Mouse (Mus musculus) forebrain, postnatal 0 days (tissue): ENCODE results near the gene Il21r. TPM values are rescaled to one million over a fixed set of nuclear protein-coding genes. Genes with fewer than 3 reads are reported as not detected.

ENCODE experiments used
- ATAC-seq: fragments of 200-750 bp; cut with Nextera tagmentation; 2 replicates; pipeline ENCODE4 v1.8.0; 2017; ENCODE audit warnings: mild to moderate bottlenecking, moderate library complexity
- DNase-seq: peaks from one replicate; pipeline ENCODE4 v3.0.0-alpha.2; 2015
- H3K27ac ChIP-seq: fragments of 300-500 bp; sonication (generic); 2 replicates; pipeline ENCODE4 v1.5.1; 2014; ENCODE audit warnings: low read depth, mild to moderate bottlenecking, antibody characterized with exemption, low read length, moderate library complexity, mixed read lengths
- H3K27me3 ChIP-seq: fragments of 300-500 bp; sonication (generic); 2 replicates; pipeline ENCODE4 v1.6.1; 2014; ENCODE audit warnings: mild to moderate bottlenecking, low read length, mixed read lengths; ENCODE audit not compliant: insufficient read depth
- H3K36me3 ChIP-seq: fragments of 300-500 bp; sonication (generic); 2 replicates; pipeline ENCODE4 v1.6.1; 2014; ENCODE audit warnings: mild to moderate bottlenecking, moderate library complexity; ENCODE audit not compliant: insufficient read depth
- H3K4me1 ChIP-seq: fragments of 300-500 bp; sonication (generic); 2 replicates; pipeline ENCODE4 v1.6.1; 2014; ENCODE audit warnings: antibody characterized with exemption; ENCODE audit not compliant: insufficient read depth
- H3K4me2 ChIP-seq: fragments of 300-500 bp; sonication (generic); 2 replicates; pipeline ENCODE4 v1.6.1; 2014; ENCODE audit warnings: low read depth, mild to moderate bottlenecking, moderate library complexity
- H3K4me3 ChIP-seq: fragments of 300-500 bp; sonication (generic); 2 replicates; pipeline ENCODE4 v1.5.1; 2014; ENCODE audit warnings: low read depth, low read length, mixed read lengths
- H3K9ac ChIP-seq: fragments of 300-500 bp; sonication (generic); 2 replicates; pipeline ENCODE4 v1.6.1; 2014; ENCODE audit warnings: mild to moderate bottlenecking
- H3K9me3 ChIP-seq: fragments of 300-500 bp; sonication (generic); 2 replicates; pipeline ENCODE4 v1.6.1; 2016; ENCODE audit warnings: low read length
- CTCF ChIP-seq: sonication (generic); IDR thresholded peaks from 2 replicates; pipeline ENCODE4 v1.5.1; 2016; ENCODE audit warnings: antibody characterized with exemption, control low read depth, low read depth
- WGBS: fragments of 180-500 bp; shearing (Covaris S2); extraction: QIAGEN DNeasy Blood & Tissue Kit; methylation state at CpG from one replicate; pipeline ENCODE4 v1.1.7; 2014; 5-methylcytosine and 5-hydroxymethylcytosine counted together
- polyA plus RNA-seq: library from polyadenylated mRNA; unstranded; fragments of >200 nt; fragmentation: Nextera tagmentation; extraction: Ambion mirVana; gene quantifications from 2 replicates; pipeline ENCODE4 v1.2.1, GENCODE M21; 2015
- total RNA-seq: library from RNA; depleted of rRNA; stranded (reverse); fragments of >200 nt; gene quantifications from 2 replicates; pipeline ENCODE4 v1.2.3, GENCODE M21; 2014

Gene Il21r
- total and polyA plus RNA-seq, 2 experiments from 2014 or later: 0.23 to 0.95 TPM

DNA sequence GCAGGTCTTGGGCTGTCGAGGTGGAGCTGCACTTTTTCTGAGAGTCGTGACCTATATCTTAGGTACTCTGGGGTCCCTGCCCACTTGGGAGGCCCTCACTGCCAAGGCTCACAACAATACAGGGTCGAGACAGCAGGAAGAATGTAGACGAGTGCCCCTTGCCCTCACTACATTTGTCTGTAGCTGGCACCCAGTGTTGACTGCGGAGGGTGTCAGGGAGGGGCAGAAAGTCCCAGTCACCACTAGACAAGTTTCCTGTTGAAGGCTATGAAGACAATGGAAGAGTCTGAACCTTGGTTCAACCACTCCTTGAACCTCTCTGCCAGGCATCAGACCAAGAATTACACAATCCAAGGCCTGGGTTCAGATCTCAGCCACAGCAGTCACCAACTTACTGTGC, 44.2 kb upstream of the Il21r start:
- H3K27me3 ChIP-seq: no peaks in the 10 kb centered on the region
- no peaks in the 10 kb centered on the region for H3K9me3 ChIP-seq
- no peaks in the 10 kb centered on the region for H3K4me1 ChIP-seq
- WGBS: 65% methylated on average over 5 of the region's 5 CpGs
- no peak overlapping the region for H3K9ac ChIP-seq
- no peak overlapping the region for H3K27ac ChIP-seq
- TF ChIP-seq CTCF: no peak
- no peaks in the 10 kb centered on the region for H3K36me3 ChIP-seq
- H3K4me2 ChIP-seq: no peak overlapping the region
- no peak overlapping the region for H3K4me3 ChIP-seq
- DNase-seq (no peak), ATAC-seq (no peak)

GRCm38 (mm10) chr7:125559537-125559936, 43.7 kb upstream of the Il21r start:
- H3K4me3 ChIP-seq: no peak overlapping the region
- no peaks in the 10 kb centered on the region for H3K9me3 ChIP-seq
- ATAC-seq (no peak; the same call in 1 of the 2 replicates), DNase-seq (no peak)
- no peaks in the 10 kb centered on the region for H3K36me3 ChIP-seq
- TF ChIP-seq CTCF: no peak
- WGBS: 87% methylated on average over 10 of the region's 10 CpGs
- no peak overlapping the region for H3K27ac ChIP-seq
- H3K27me3 ChIP-seq: no peaks in the 10 kb centered on the region
- no peak overlapping the region for H3K4me2 ChIP-seq
- H3K4me1 ChIP-seq: no peaks in the 10 kb centered on the region
- H3K9ac ChIP-seq: no peak overlapping the region

GRCm38 (mm10) chr7:125560146-125560785, 43.0 kb upstream of the Il21r start:
- ATAC-seq: no peak
- no peak for TF ChIP-seq CTCF
- no peak overlapping the region for H3K4me2 ChIP-seq
- H3K4me1 ChIP-seq: no peaks in the 10 kb centered on the region
- H3K27me3 ChIP-seq: no peaks in the 10 kb centered on the region
- no peak for DNase-seq
- H3K27ac ChIP-seq: no peak overlapping the region
- H3K9ac ChIP-seq: no peak overlapping the region
- WGBS: 81% methylated on average over 7 of the region's 7 CpGs
- no peaks in the 10 kb centered on the region for H3K36me3 ChIP-seq
- H3K4me3 ChIP-seq: no peak overlapping the region
- H3K9me3 ChIP-seq: no peaks in the 10 kb centered on the region

- no peak overlapping the region for H3K4me3 ChIP-seq
- H3K27ac ChIP-seq: no peak overlapping the region
- no peaks in the 10 kb centered on the region for H3K27me3 ChIP-seq
- no peak overlapping the region for H3K4me2 ChIP-seq
- WGBS: 60% methylated on average over 9 of the region's 9 CpGs
- ATAC-seq: no peak
- no peaks in the 10 kb centered on the region for H3K4me1 ChIP-seq
- DNase-seq: no peak
- no peak for TF ChIP-seq CTCF
- no peak overlapping the region for H3K9ac ChIP-seq
- H3K9me3 ChIP-seq: no peaks in the 10 kb centered on the region
- no peaks in the 10 kb centered on the region for H3K36me3 ChIP-seq
Observed at GRCm38 (mm10) chr7:125561085-125561690, 42.0 kb upstream of the Il21r start.

- ATAC-seq (no peak), DNase-seq (no peak)
- no peak overlapping the region for H3K9ac ChIP-seq
- H3K9me3 ChIP-seq: no peaks in the 10 kb centered on the region
- no peak overlapping the region for H3K27ac ChIP-seq
- H3K4me2 ChIP-seq: no peak overlapping the region
- WGBS: 84% methylated on average over 4 of the region's 4 CpGs
- no peak overlapping the region for H3K4me3 ChIP-seq
- H3K27me3 ChIP-seq: no peaks in the 10 kb centered on the region
- no peaks in the 10 kb centered on the region for H3K36me3 ChIP-seq
- H3K4me1 ChIP-seq: no peaks in the 10 kb centered on the region
- no peak for TF ChIP-seq CTCF
Observed at GRCm38 (mm10) chr7:125562413-125562812, 40.8 kb upstream of the Il21r start.

DNA sequence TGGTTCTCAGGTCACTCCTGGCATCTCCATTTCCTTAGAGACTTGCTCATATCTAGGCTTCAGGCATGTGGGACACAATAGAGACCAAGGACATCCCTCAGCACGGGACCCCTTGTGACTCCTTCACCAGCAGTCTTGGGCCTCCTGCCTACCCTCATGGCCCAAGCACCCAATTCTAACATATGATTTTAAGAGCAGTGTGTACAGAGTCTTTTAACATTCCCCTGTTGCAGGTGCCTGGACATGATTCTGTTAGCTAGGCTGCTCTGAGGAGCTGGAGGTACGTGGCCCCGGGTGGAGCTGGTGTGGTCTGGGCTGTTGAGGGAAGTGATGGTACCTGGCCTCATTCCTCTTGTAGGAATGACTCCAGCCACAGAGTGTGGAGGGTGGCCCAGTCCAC, 40.1 kb upstream of the Il21r start:
- TF ChIP-seq CTCF: no peak
- H3K9ac ChIP-seq: no peak overlapping the region
- no peaks in the 10 kb centered on the region for H3K36me3 ChIP-seq
- ATAC-seq: no peak
- H3K4me2 ChIP-seq: no peak overlapping the region
- 87% methylated on average over 3 of the region's 3 CpGs for WGBS
- H3K4me1 ChIP-seq: no peaks in the 10 kb centered on the region
- DNase-seq: no peak
- no peaks in the 10 kb centered on the region for H3K27me3 ChIP-seq
- no peak overlapping the region for H3K27ac ChIP-seq
- no peak overlapping the region for H3K4me3 ChIP-seq
- no peaks in the 10 kb centered on the region for H3K9me3 ChIP-seq

GRCm38 (mm10) chr7:125564316-125565024, 38.8 kb upstream of the Il21r start:
- no peak for ATAC-seq
- Histone ChIP-seq H3K27ac (no peak overlapping the region), H3K4me2 (no peak overlapping the region), H3K9ac (no peak overlapping the region), H3K36me3 (no peaks in the 10 kb centered on the region), H3K9me3 (no peaks in the 10 kb centered on the region), H3K4me1 (no peaks in the 10 kb centered on the region), H3K4me3 (no peak overlapping the region), H3K27me3 (no peaks in the 10 kb centered on the region)
- no peak for TF ChIP-seq CTCF
- 81% methylated on average over 11 of the region's 11 CpGs for WGBS
- DNase-seq: no peak
